Mouse (Mus musculus) G1E (cell line): ENCODE results near the gene Stk36.

Experiments used
- CTCF ChIP-seq: IDR thresholded peaks from 2 replicates; pipeline ENCODE4 v1.5.1; 2012; ENCODE audit warnings: low read depth, low read length, inconsistent platforms, mixed read lengths
- GATA1 ChIP-seq: IDR thresholded peaks from 2 replicates; pipeline ENCODE4 v1.6.1; 2012; ENCODE audit warnings: borderline replicate concordance, low read length, inconsistent platforms, mixed read lengths
- GATA2 ChIP-seq: IDR thresholded peaks from 2 replicates; pipeline ENCODE4 v1.6.1; 2012; ENCODE audit warnings: low read depth, low read length, inconsistent platforms, borderline replicate concordance
- POLR2AphosphoS5 ChIP-seq: IDR thresholded peaks from 2 replicates; pipeline ENCODE4 v1.6.1; 2012; ENCODE audit warnings: low read depth, low read length, inconsistent platforms; ENCODE audit not compliant: insufficient replicate concordance
- TAL1 ChIP-seq: conservative IDR thresholded peaks from 2 replicates; pipeline ENCODE4 v1.6.1; 2012; ENCODE audit warnings: low read depth, low read length, inconsistent platforms, mixed read lengths

- TF ChIP-seq CTCF (no peak), GATA1 (no peak), POLR2AphosphoS5 (no peak), TAL1 (no peak), GATA2 (no peak)
These were observed 18.6 kb upstream of the Stk36 start for GRCm38 (mm10) chr1:74582621-74583020.
